Mouse (Mus musculus): Measurements from ENCODE around the gene Hist1h2ab. TPM values are rescaled to one million over a fixed set of nuclear protein-coding genes. Genes with fewer than 3 reads are reported as not detected.
A peak's percentile ranks its signal among the peaks of the same experiment; 100 is the strongest.
"Not testable (repeated sequence)": the region's sequence is repeated elsewhere in the genome, so short reads cannot be mapped to it uniquely, and the experiment has no call there.

Hist1h2ab gene
- polyA plus RNA-seq, 1 experiment from 2014 or later, result 23.1 TPM

GRCm38 (mm10) chr13:23717176-23717575 is 33.8 kb upstream of the Hist1h2ab start:
- Histone ChIP-seq H3K36me3 (no peaks in the 10 kb centered on the region), H3K9ac (no peak overlapping the region), H3K4me1 (no peaks in the 10 kb centered on the region), H3K27ac (replicated peaks) (no peak overlapping the region), H3K9me3 (replicated peaks) (no peaks in the 10 kb centered on the region), H3K4me3 (replicated peaks) (no peak overlapping the region), H3K27me3 (no peaks in the 10 kb centered on the region), H3K4me2 (replicated peaks) (no peak overlapping the region)
- WGBS, result 56% methylated on average over 11 of the region's 11 CpGs
- no peak for ATAC-seq (ENCODE audit: insufficient number of reproducible peaks, low FRiP score, low TSS enrichment, low read depth)

GRCm38 (mm10) chr13:23717593-23718245 is 33.2 kb upstream of the Hist1h2ab start:
- not testable (repeated sequence) for H3K4me3 ChIP-seq (replicated peaks); H3K36me3 ChIP-seq; H3K4me2 ChIP-seq (replicated peaks); H3K9me3 ChIP-seq (replicated peaks); H3K4me1 ChIP-seq; H3K27me3 ChIP-seq; H3K27ac ChIP-seq (replicated peaks); ATAC-seq (ENCODE audit: insufficient number of reproducible peaks, low FRiP score, low TSS enrichment, low read depth); H3K9ac ChIP-seq
- 8% methylated on average over 2 of the region's 2 CpGs for WGBS

- Histone ChIP-seq H3K9ac (no peak overlapping the region), H3K4me1 (no peaks in the 10 kb centered on the region), H3K4me3 (replicated peaks) (no peak overlapping the region), H3K36me3 (no peaks in the 10 kb centered on the region), H3K27ac (replicated peaks) (no peak overlapping the region), H3K4me2 (replicated peaks) (no peak overlapping the region), H3K9me3 (replicated peaks) (no peaks in the 10 kb centered on the region), H3K27me3 (no peaks in the 10 kb centered on the region)
- ATAC-seq (ENCODE audit: insufficient number of reproducible peaks, low FRiP score, low TSS enrichment, low read depth), result no peak
- WGBS, result 92% methylated on average over 4 of the region's 4 CpGs
Observed at GRCm38 (mm10) chr13:23724239-23724638, 26.7 kb upstream of the Hist1h2ab start.

GRCm38 (mm10) chr13:23725213-23725612 is 25.7 kb upstream of the Hist1h2ab start:
- no CpG with 5 or more reads among the region's 1 CpGs for WGBS
- Histone ChIP-seq H3K9me3 (replicated peaks) (no peaks in the 10 kb centered on the region), H3K27me3 (no peaks in the 10 kb centered on the region), H3K4me3 (replicated peaks) (no peak overlapping the region), H3K4me2 (replicated peaks) (no peak overlapping the region), H3K27ac (replicated peaks) (no peak overlapping the region), H3K9ac (no peak overlapping the region), H3K36me3 (no peaks in the 10 kb centered on the region), H3K4me1 (no peaks in the 10 kb centered on the region)
- no peak for ATAC-seq (ENCODE audit: insufficient number of reproducible peaks, low FRiP score, low TSS enrichment, low read depth)

GRCm38 (mm10) chr13:23728472-23729191 is 22.3 kb upstream of the Hist1h2ab start:
- H3K9ac ChIP-seq, result no peak overlapping the region
- no peak overlapping the region for H3K27ac ChIP-seq (replicated peaks)
- H3K36me3 ChIP-seq, result no peaks in the 10 kb centered on the region
- no peak overlapping the region for H3K4me3 ChIP-seq (replicated peaks)
- WGBS, result 86% methylated on average over 18 of the region's 18 CpGs
- no peaks in the 10 kb centered on the region for H3K9me3 ChIP-seq (replicated peaks)
- H3K27me3 ChIP-seq, result no peaks in the 10 kb centered on the region
- H3K4me1 ChIP-seq, result no peaks in the 10 kb centered on the region
- H3K4me2 ChIP-seq (replicated peaks), result no peak overlapping the region
- no peak for ATAC-seq (ENCODE audit: insufficient number of reproducible peaks, low FRiP score, low TSS enrichment, low read depth)

GRCm38 (mm10) chr13:23729192-23729525 is 21.8 kb upstream of the Hist1h2ab start:
- Histone ChIP-seq H3K9me3 (replicated peaks) (no peaks in the 10 kb centered on the region), H3K9ac (no peak overlapping the region), H3K27me3 (no peaks in the 10 kb centered on the region), H3K27ac (replicated peaks) (no peak overlapping the region), H3K36me3 (no peaks in the 10 kb centered on the region), H3K4me1 (no peaks in the 10 kb centered on the region), H3K4me3 (replicated peaks) (no peak overlapping the region), H3K4me2 (replicated peaks) (no peak overlapping the region)
- WGBS, result 91% methylated on average over 9 of the region's 9 CpGs
- no peak for ATAC-seq (ENCODE audit: insufficient number of reproducible peaks, low FRiP score, low TSS enrichment, low read depth)

- Histone ChIP-seq H3K9me3 (replicated peaks) (no peaks in the 10 kb centered on the region), H3K36me3 (no peaks in the 10 kb centered on the region), H3K4me1 (no peaks in the 10 kb centered on the region), H3K4me3 (replicated peaks) (no peak overlapping the region), H3K9ac (no peak overlapping the region), H3K27me3 (no peaks in the 10 kb centered on the region), H3K4me2 (replicated peaks) (no peak overlapping the region), H3K27ac (replicated peaks) (no peak overlapping the region)
- 91% methylated on average over 5 of the region's 5 CpGs for WGBS
- ATAC-seq (ENCODE audit: insufficient number of reproducible peaks, low FRiP score, low TSS enrichment, low read depth), result no peak
Observed at GRCm38 (mm10) chr13:23729706-23730105, 21.2 kb upstream of the Hist1h2ab start.

GRCm38 (mm10) chr13:23730479-23730878 is 20.4 kb upstream of the Hist1h2ab start:
- Histone ChIP-seq H3K27me3 (no peaks in the 10 kb centered on the region), H3K27ac (replicated peaks) (no peak overlapping the region), H3K9ac (no peak overlapping the region), H3K4me3 (replicated peaks) (no peak overlapping the region), H3K9me3 (replicated peaks) (no peaks in the 10 kb centered on the region), H3K36me3 (no peaks in the 10 kb centered on the region), H3K4me1 (no peaks in the 10 kb centered on the region), H3K4me2 (replicated peaks) (no peak overlapping the region)
- 43% methylated on average over 8 of the region's 8 CpGs for WGBS
- ATAC-seq (ENCODE audit: insufficient number of reproducible peaks, low FRiP score, low TSS enrichment, low read depth), result no peak

GRCm38 (mm10) chr13:23732156-23732804 is 18.6 kb upstream of the Hist1h2ab start:
- no peak overlapping the region for H3K27ac ChIP-seq (replicated peaks)
- H3K4me1 ChIP-seq, result no peaks in the 10 kb centered on the region
- H3K9me3 ChIP-seq (replicated peaks), result no peaks in the 10 kb centered on the region
- no peak for ATAC-seq (ENCODE audit: insufficient number of reproducible peaks, low FRiP score, low TSS enrichment, low read depth)
- no peaks in the 10 kb centered on the region for H3K36me3 ChIP-seq
- H3K9ac ChIP-seq, result no peak overlapping the region
- H3K27me3 ChIP-seq, result no peaks in the 10 kb centered on the region
- H3K4me2 ChIP-seq (replicated peaks), result no peak overlapping the region
- H3K4me3 ChIP-seq (replicated peaks), result no peak overlapping the region
- 22% methylated on average over 8 of the region's 8 CpGs for WGBS

GRCm38 (mm10) chr13:23737091-23737490 is 13.8 kb upstream of the Hist1h2ab start:
- ATAC-seq (ENCODE audit: insufficient number of reproducible peaks, low FRiP score, low TSS enrichment, low read depth), result no peak
- Histone ChIP-seq H3K4me1 (peaks cover 13% of the 10 kb centered on the region; the same call in 1 of the 2 replicates), H3K27ac (replicated peaks) (no peak overlapping the region), H3K4me2 (replicated peaks) (no peak overlapping the region), H3K4me3 (replicated peaks) (no peak overlapping the region), H3K27me3 (no peaks in the 10 kb centered on the region), H3K9ac (no peak overlapping the region), H3K36me3 (no peaks in the 10 kb centered on the region), H3K9me3 (replicated peaks) (no peaks in the 10 kb centered on the region)
- 84% methylated on average over 5 of the region's 5 CpGs for WGBS

- Histone ChIP-seq H3K27me3 (no peaks in the 10 kb centered on the region), H3K4me2 (replicated peaks) (peak overlapping the region; percentile 96), H3K4me1 (peaks cover 13% of the 10 kb centered on the region; the same call in 1 of the 2 replicates), H3K27ac (replicated peaks) (peak overlapping the region; percentile 98), H3K36me3 (no peaks in the 10 kb centered on the region), H3K4me3 (replicated peaks) (peak overlapping the region; percentile 61), H3K9me3 (replicated peaks) (no peaks in the 10 kb centered on the region), H3K9ac (no peak overlapping the region)
- 20% methylated on average over 4 of the region's 4 CpGs for WGBS
- no peak for ATAC-seq (ENCODE audit: insufficient number of reproducible peaks, low FRiP score, low TSS enrichment, low read depth)
Observed at GRCm38 (mm10) chr13:23738041-23738440, 12.9 kb upstream of the Hist1h2ab start.

Data from embryonic facial prominence, embryonic 15.5 days (tissue).